Mouse (Mus musculus): ENCODE data around the gene Slc26a8.

- TF ChIP-seq CTCF (IDR thresholded peaks at IDR 0.05; ENCODE audit: low read depth, low read length), result no peak
- no peak for TF ChIP-seq TAL1 (conservative IDR thresholded peaks at IDR 0.05; ENCODE audit: low read depth, low read length)
- no peak for TF ChIP-seq POLR2AphosphoS5 (IDR thresholded peaks at IDR 0.05; ENCODE audit: insufficient replicate concordance, low read depth, low read length)
- TF ChIP-seq GATA2 (IDR thresholded peaks at IDR 0.05; ENCODE audit: borderline replicate concordance, low read depth, low read length), result no peak
Observed at GRCm38 (mm10) chr17:28588591-28588990, 101.4 kb downstream of the Slc26a8 start.

All from G1E (cell line).